Mouse (Mus musculus) heart, embryonic 13.5 days (tissue): ENCODE results near the gene Evc. TPM values are rescaled to one million over a fixed set of nuclear protein-coding genes. Genes with fewer than 3 reads are reported as not detected.

Experiments
- ATAC-seq: fragments of 200-750 bp; cut with Nextera tagmentation; 2 replicates; pipeline ENCODE4 v1.8.0; 2017; ENCODE audit warnings: moderate TSS enrichment; ENCODE audit not compliant: insufficient number of reproducible peaks, low FRiP score, low TSS enrichment; ENCODE audit errors: extremely low read depth
- H3K27ac ChIP-seq: fragments of 300-500 bp; sonication (generic); replicated peaks from 2 replicates; pipeline ENCODE4 v1.5.1; 2015; ENCODE audit warnings: moderate library complexity, mild to moderate bottlenecking, inconsistent platforms
- H3K27me3 ChIP-seq: fragments of 300-500 bp; sonication (generic); replicated peaks from 2 replicates; pipeline ENCODE4 v1.6.1; 2015; ENCODE audit warnings: mild to moderate bottlenecking, inconsistent platforms
- H3K36me3 ChIP-seq: fragments of 300-500 bp; sonication (generic); 2 replicates; pipeline ENCODE4 v1.6.1; 2015; ENCODE audit warnings: mild to moderate bottlenecking, inconsistent platforms
- H3K4me1 ChIP-seq: fragments of 300-500 bp; sonication (generic); 2 replicates; pipeline ENCODE4 v1.6.1; 2015; ENCODE audit warnings: inconsistent platforms
- H3K4me2 ChIP-seq: fragments of 300-500 bp; sonication (generic); 2 replicates; pipeline ENCODE4 v1.6.1; 2015; ENCODE audit warnings: inconsistent platforms, mild to moderate bottlenecking, moderate library complexity
- H3K4me3 ChIP-seq: fragments of 300-500 bp; sonication (generic); 2 replicates; pipeline ENCODE4 v1.5.1; 2015; ENCODE audit warnings: moderate library complexity, mild to moderate bottlenecking, inconsistent platforms
- H3K9ac ChIP-seq: fragments of 300-500 bp; sonication (generic); 2 replicates; pipeline ENCODE4 v1.6.1; 2015; ENCODE audit warnings: inconsistent platforms, mild to moderate bottlenecking, moderate library complexity
- H3K9me3 ChIP-seq: fragments of 300-500 bp; sonication (generic); 2 replicates; pipeline ENCODE4 v1.6.1; 2016; ENCODE audit warnings: inconsistent platforms
- WGBS: fragments of 180-500 bp; shearing (Covaris S2); methylation state at CpG from one replicate; pipeline ENCODE4 v1.1.7; 2015; ENCODE audit warnings: mixed read lengths; 5-methylcytosine and 5-hydroxymethylcytosine counted together
- polyA plus RNA-seq: library from polyadenylated mRNA; unstranded; fragments of >200 nt; fragmentation: Nextera tagmentation; extraction: Ambion mirVana; gene quantifications from 2 replicates; pipeline ENCODE4 v1.2.1, GENCODE M21; 2015

Gene Evc
- polyA plus RNA-seq, 1 experiment from 2014 or later, result 5.4 TPM

DNA sequence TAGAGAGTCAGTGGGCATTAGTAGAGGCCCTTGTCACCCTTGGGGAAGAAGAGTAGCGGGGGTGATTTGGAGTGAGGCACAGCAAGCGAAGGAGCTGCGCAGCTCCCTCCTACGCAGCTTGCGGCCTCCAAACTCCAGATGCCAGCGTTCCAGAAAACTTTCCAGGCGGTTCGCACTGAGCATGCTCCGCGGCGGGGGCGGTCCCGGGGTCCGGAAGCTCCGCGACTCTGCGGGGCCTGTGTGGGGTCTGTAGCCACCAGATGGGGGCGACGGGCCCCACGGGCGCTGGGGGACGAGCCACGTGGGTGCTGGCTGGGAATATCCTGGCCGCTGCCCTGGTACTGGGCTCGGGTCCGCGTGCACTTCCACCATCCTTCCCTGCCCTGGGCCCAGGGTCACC is 1.6 kb upstream of the Evc start, which contains the start of gene Evc2:
Gene Evc2, plus strand, starts transcription at position 212 of the 400 bp plus-strand sequence.
- under 1% methylated on average over 27 of the region's 27 CpGs for WGBS
- H3K27ac ChIP-seq, result peak within 1 kb of the TSS; percentile 71
- H3K27me3 ChIP-seq, result peaks cover 16% of the 10 kb centered on the region
- H3K4me1 ChIP-seq, result peaks cover 42% of the 10 kb centered on the region
- peak; percentile 28; the same call in 1 of the 2 replicates for ATAC-seq
- peak within 1 kb of the TSS; percentile 85 for H3K9ac ChIP-seq
- peak within 1 kb of the TSS; percentile 72 for H3K4me3 ChIP-seq
- no peaks in the 10 kb centered on the region for H3K9me3 ChIP-seq
- H3K4me2 ChIP-seq, result peak within 1 kb of the TSS; percentile 87
- peaks cover 12% of the 10 kb centered on the region; the same call in 1 of the 2 replicates for H3K36me3 ChIP-seq

DNA sequence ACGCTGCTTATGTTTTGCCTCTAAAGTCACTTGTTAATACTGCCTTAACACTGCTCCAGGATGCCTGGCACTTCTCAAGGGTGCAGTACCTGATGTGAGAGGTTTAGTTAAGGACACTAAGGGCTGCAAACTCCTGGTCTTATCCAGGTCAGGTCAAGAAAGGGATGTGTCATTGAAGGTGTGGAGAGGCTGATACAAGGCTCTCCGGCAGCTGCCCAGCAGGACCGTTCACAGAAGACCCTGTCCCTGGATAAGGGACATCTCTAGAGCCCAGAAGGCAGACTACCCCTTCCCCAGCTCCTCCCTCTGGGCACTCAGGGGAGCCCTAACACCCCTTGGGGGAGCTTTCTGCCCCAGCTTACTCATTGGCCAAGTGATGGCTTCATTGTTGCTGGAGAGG is 1.0 kb upstream of the Evc start:
- H3K9me3 ChIP-seq, result no peaks in the 10 kb centered on the region
- H3K9ac ChIP-seq, result peak overlapping the region; percentile 84
- ATAC-seq, result no peak
- H3K27ac ChIP-seq, result peak overlapping the region; percentile 71
- H3K4me3 ChIP-seq, result peak overlapping the region; percentile 72
- peaks cover 11% of the 10 kb centered on the region; the same call in 1 of the 2 replicates for H3K36me3 ChIP-seq
- 46% methylated on average over 3 of the region's 3 CpGs for WGBS
- peaks cover 42% of the 10 kb centered on the region for H3K4me1 ChIP-seq
- H3K4me2 ChIP-seq, result peak overlapping the region; percentile 87
- H3K27me3 ChIP-seq, result peaks cover 16% of the 10 kb centered on the region

DNA sequence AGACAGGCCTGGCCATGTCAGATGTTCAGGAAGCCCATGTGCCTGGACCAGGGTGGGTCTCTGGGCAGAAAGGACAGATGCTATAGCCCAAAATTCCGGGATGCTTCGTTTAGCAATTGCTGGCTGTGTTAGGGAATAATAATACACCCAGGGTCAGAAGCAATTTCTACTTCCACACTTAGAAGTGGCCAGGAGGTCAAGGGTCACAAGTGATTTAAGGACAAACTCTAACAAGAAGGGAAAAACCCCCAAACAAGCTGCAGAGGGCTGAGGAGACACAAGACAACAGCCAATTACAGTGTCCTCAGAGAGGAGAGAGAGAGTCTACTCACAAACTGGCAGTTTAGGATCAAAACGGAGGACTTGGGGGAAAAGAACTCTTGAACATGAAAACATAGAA is 1.6 kb downstream of the Evc start:
- Histone ChIP-seq H3K4me2 (no peak overlapping the region), H3K9me3 (no peaks in the 10 kb centered on the region), H3K4me3 (no peak overlapping the region), H3K27ac (no peak overlapping the region), H3K36me3 (no peaks in the 10 kb centered on the region), H3K9ac (no peak overlapping the region), H3K27me3 (peaks cover 16% of the 10 kb centered on the region), H3K4me1 (peaks cover 41% of the 10 kb centered on the region)
- no peak for ATAC-seq
- 69% methylated on average over 3 of the region's 3 CpGs for WGBS

GRCm38 (mm10) chr5:37332066-37332465 is 4.6 kb downstream of the Evc start:
- 75% methylated on average over 4 of the region's 4 CpGs for WGBS
- Histone ChIP-seq H3K4me3 (no peak overlapping the region), H3K36me3 (peaks cover 8% of the 10 kb centered on the region; the same call in 1 of the 2 replicates), H3K27me3 (peaks cover 13% of the 10 kb centered on the region), H3K9me3 (no peaks in the 10 kb centered on the region), H3K4me1 (peaks cover 13% of the 10 kb centered on the region), H3K4me2 (no peak overlapping the region), H3K9ac (no peak overlapping the region), H3K27ac (no peak overlapping the region)
- ATAC-seq, result no peak

GRCm38 (mm10) chr5:37331133-37331505 is 5.6 kb downstream of the Evc start:
- 89% methylated on average over 2 of the region's 2 CpGs for WGBS
- Histone ChIP-seq H3K27ac (no peak overlapping the region), H3K9ac (no peak overlapping the region), H3K36me3 (peaks cover 11% of the 10 kb centered on the region; the same call in 1 of the 2 replicates), H3K4me3 (no peak overlapping the region), H3K9me3 (no peaks in the 10 kb centered on the region), H3K27me3 (peaks cover 10% of the 10 kb centered on the region), H3K4me2 (no peak overlapping the region), H3K4me1 (0 out of 2 replicates have a peak, but pooled peaks cover 8% of the 10 kb centered on the region)
- no peak for ATAC-seq

DNA sequence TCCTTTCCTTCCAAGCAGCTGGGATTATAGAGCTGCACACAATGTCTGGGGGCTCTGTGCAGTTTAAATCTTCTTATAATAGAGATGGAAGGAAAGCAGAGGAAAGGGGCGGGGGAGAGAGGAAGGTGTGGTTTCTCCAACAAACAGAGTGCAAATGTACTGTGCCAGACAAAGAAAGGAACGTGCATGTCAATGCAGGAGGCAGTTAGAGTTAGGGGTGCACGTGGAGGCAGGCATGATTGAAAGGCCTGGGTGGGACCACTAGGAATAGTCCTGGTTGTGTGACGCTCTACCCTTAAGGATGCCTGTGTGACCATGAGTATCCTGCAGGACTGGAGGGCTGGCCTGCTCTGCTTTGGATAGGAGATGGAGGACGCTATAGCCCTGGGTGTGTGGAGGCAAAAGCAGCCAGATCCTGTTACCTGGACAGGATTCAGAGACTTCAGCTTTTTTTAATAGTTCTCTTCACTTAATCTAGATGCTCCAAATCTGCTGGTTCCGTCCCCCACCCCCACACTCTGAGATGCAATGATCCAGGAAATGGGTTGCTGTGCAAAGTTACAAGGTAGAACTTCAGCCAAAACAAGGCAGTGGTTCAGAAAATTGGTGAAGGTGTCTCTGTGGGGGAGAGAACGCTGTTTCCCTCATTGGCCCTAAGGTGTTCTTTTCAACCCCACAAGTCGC is 6.1 kb downstream of the Evc start:
- no peaks in the 10 kb centered on the region for H3K9me3 ChIP-seq
- H3K4me3 ChIP-seq, result no peak overlapping the region
- no peak overlapping the region for H3K4me2 ChIP-seq
- peaks cover 16% of the 10 kb centered on the region for H3K36me3 ChIP-seq
- no peak overlapping the region for H3K9ac ChIP-seq
- 0 out of 2 replicates have a peak, but pooled peaks cover 3% of the 10 kb centered on the region for H3K4me1 ChIP-seq
- no peak overlapping the region for H3K27ac ChIP-seq
- H3K27me3 ChIP-seq, result peaks cover 5% of the 10 kb centered on the region
- ATAC-seq, result no peak
- 76% methylated on average over 8 of the region's 8 CpGs for WGBS

DNA sequence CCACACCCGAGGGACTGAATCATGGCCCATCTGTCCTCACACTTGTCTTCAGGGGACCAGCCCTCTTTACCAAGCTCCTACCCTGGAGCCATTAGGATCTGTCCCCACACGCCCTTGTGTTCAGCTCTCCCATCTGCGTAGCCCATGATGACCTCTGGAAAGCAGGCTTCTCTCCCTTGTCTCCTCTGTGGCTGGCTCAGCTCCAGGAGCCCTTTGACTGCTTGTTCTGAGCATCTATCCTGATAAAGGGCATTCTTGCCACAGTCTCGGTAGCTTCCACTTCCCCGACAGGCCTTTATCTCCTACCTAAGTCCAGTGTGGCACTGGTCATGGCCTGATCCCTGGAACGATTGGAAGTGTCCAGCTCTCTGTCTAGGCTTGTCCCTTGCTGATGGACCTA is 10.0 kb downstream of the Evc start:
- Histone ChIP-seq H3K4me3 (no peak overlapping the region), H3K36me3 (peaks cover 45% of the 10 kb centered on the region), H3K9ac (no peak overlapping the region), H3K4me1 (no peaks in the 10 kb centered on the region), H3K27ac (no peak overlapping the region), H3K27me3 (no peaks in the 10 kb centered on the region), H3K4me2 (no peak overlapping the region), H3K9me3 (no peaks in the 10 kb centered on the region)
- WGBS, result 54% methylated on average over 6 of the region's 6 CpGs
- ATAC-seq, result no peak

GRCm38 (mm10) chr5:37320761-37321160 is 15.9 kb downstream of the Evc start:
- 58% methylated on average over 4 of the region's 4 CpGs for WGBS
- Histone ChIP-seq H3K4me2 (no peak overlapping the region), H3K4me1 (no peaks in the 10 kb centered on the region), H3K4me3 (no peak overlapping the region), H3K27ac (no peak overlapping the region), H3K9me3 (peaks cover 5% of the 10 kb centered on the region), H3K27me3 (no peaks in the 10 kb centered on the region), H3K9ac (no peak overlapping the region), H3K36me3 (peaks cover 68% of the 10 kb centered on the region)
- ATAC-seq, result no peak

DNA sequence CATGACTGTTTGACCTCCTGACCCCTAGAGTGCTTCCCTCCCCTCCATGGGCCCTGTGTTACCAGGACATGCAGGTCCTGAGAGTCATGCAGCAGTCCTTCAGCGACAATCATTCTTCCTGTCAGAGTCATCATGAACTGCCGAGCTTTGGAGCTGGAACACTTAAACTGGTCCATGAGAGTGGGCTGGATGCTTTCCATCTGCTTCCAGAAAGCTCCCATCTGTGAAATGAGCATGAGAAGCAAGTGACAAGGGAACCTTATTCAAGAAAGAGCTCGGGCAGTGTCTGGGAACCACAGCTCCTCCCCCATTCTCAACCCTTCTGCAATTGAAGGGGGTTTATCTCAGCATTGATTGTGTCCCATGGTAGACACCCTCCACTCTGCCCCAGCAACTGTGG is 16.5 kb downstream of the Evc start:
- Histone ChIP-seq H3K4me2 (no peak overlapping the region), H3K4me1 (no peaks in the 10 kb centered on the region), H3K9me3 (peaks cover 11% of the 10 kb centered on the region), H3K4me3 (no peak overlapping the region), H3K27me3 (no peaks in the 10 kb centered on the region), H3K9ac (no peak overlapping the region), H3K27ac (no peak overlapping the region), H3K36me3 (peaks cover 68% of the 10 kb centered on the region)
- no peak for ATAC-seq
- WGBS, result 51% methylated on average over 3 of the region's 3 CpGs

DNA sequence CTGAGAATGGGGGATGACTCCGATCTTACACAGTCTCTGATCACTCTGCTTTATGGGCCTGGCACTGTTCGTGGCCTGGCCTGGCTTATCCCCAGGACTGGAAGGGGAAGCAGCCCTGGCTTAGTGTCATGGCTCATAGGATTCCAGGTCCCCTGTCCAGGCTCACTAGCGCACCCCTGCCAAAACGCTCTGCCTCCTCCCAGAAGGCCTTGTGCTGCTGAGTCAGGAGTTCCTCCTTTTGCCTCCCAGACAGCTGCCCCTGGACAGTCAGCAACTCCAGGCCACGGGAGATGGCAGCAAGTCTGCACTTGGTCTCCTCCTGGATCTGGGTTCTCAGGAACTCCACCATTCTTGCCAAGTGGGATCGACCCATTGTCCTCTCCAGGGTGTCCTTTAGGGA is 18.0 kb downstream of the Evc start:
- ATAC-seq, result no peak
- no peak overlapping the region for H3K27ac ChIP-seq
- H3K4me2 ChIP-seq, result no peak overlapping the region
- WGBS, result 79% methylated on average over 6 of the region's 6 CpGs
- no peak overlapping the region for H3K4me3 ChIP-seq
- H3K4me1 ChIP-seq, result no peaks in the 10 kb centered on the region
- no peak overlapping the region for H3K9ac ChIP-seq
- peaks cover 17% of the 10 kb centered on the region for H3K9me3 ChIP-seq
- H3K36me3 ChIP-seq, result peaks cover 70% of the 10 kb centered on the region
- no peaks in the 10 kb centered on the region for H3K27me3 ChIP-seq

DNA sequence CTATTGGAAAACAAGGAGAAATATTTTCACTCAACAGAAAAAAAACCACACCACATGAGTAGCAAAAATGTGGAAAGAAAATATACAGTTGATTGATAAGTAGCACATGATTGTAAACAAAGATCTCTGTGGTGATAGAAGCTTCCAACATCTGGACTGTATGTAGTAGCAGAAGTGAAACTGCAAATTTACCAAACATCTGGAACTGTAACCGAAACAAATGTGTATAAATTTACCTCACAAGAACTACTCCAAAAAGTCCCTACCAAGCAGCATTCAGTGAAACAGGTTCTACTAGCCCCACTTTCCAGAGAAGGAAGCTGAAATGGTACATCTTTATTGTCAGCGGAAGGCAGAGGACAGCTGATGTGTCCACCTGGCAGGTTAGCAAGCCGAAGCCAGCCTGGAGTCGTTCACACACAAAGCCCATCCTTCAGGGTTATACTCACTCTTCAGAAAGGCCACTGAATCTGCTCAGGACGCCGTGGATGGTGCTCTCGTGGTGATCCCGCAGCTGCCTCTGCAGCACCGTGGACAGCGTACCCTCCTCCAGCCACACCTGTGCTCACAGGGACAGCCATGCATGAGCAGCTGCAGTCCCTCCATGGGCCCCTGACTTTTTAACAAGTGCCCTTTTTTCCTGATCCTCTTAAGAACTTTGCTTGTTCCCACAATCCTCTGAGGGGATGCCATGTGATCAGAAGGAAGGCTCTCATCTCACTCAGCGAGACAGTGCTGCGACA is 23.5 kb downstream of the Evc start:
- Histone ChIP-seq H3K27me3 (no peaks in the 10 kb centered on the region), H3K27ac (no peak overlapping the region), H3K4me2 (no peak overlapping the region), H3K9me3 (peaks cover 17% of the 10 kb centered on the region), H3K36me3 (peaks cover 51% of the 10 kb centered on the region), H3K4me3 (no peak overlapping the region), H3K4me1 (no peaks in the 10 kb centered on the region), H3K9ac (no peak overlapping the region)
- whole genome bisulfite sequencing, result 73% methylated on average over 12 of the region's 12 CpGs
- ATAC-seq, result no peak
